8 mouse cellular contexts compared by ENCODE assay signal in genomic region chr4:124575269-124575954, GRCm38 (mm10). TPM values are rescaled to one million over a fixed set of nuclear protein-coding genes. Genes with fewer than 3 reads are reported as not detected.
DNase-seq lines count a peak whose midpoint lies in the region; ATAC-seq lines count a peak whose summit lies in the region.

No protein-coding gene starts in this region.

- no peak overlapping the region for H3K9ac ChIP-seq in lung, embryonic 15.5 days
- peak overlapping the region; percentile 68 for H3K9ac ChIP-seq in forebrain, embryonic 11.5 days (ENCODE audit: low read length)
- H3K9ac ChIP-seq in hindbrain, embryonic 14.5 days: peak overlapping the region; percentile 66
- peak overlapping the region; percentile 55 for H3K9ac ChIP-seq in limb, embryonic 15.5 days

- peak overlapping the region; percentile 82 for H3K4me2 ChIP-seq in lung, embryonic 15.5 days
- peak overlapping the region; percentile 94 for H3K4me2 ChIP-seq in forebrain, embryonic 11.5 days (ENCODE audit: low read depth, low read length, severe bottlenecking)
- H3K4me2 ChIP-seq in hindbrain, embryonic 14.5 days (replicated peaks): peak overlapping the region; percentile 97
- H3K4me2 ChIP-seq in limb, embryonic 15.5 days: peak overlapping the region; percentile 93

- peak overlapping the region; percentile 36 for H3K4me3 ChIP-seq in lung, embryonic 15.5 days
- peak overlapping the region; percentile 46 for H3K4me3 ChIP-seq in forebrain, embryonic 11.5 days (ENCODE audit: low read depth, low read length)
- H3K4me3 ChIP-seq in hindbrain, embryonic 14.5 days (replicated peaks; ENCODE audit: low read length): peak overlapping the region; percentile 46
- peak overlapping the region; percentile 44 for H3K4me3 ChIP-seq in limb, embryonic 15.5 days

- no peak for DNase-seq in lung, postnatal 25 days (ENCODE audit: low spot score)
- DNase-seq in forebrain, embryonic 11.5 days (ENCODE audit: low spot score): peak; percentile 66
- peak; percentile 46 for DNase-seq in hindbrain, embryonic 14.5 days (ENCODE audit: low spot score)
- DNase-seq in right cerebral cortex, postnatal 14 days: peak; percentile 61
- DNase-seq in ovary, postnatal 14 days (ENCODE audit: low spot score): no peak
- no peak for DNase-seq in T-cell, adult 2 months (ENCODE audit: low spot score)

- H3K4me1 ChIP-seq in lung, embryonic 15.5 days: peaks cover 14% of the 10 kb centered on the region
- H3K4me1 ChIP-seq in forebrain, embryonic 11.5 days (replicated peaks; ENCODE audit: control insufficient read depth, insufficient read depth, low read length): peaks cover 10% of the 10 kb centered on the region
- peaks cover 13% of the 10 kb centered on the region for H3K4me1 ChIP-seq in hindbrain, embryonic 14.5 days (replicated peaks; ENCODE audit: control insufficient read depth, insufficient read depth, low read length)
- peaks cover 38% of the 10 kb centered on the region for H3K4me1 ChIP-seq in limb, embryonic 15.5 days

- WGBS in lung, embryonic 15.5 days: 1% methylated on average over 61 of the region's 61 CpGs
- 1% methylated on average over 61 of the region's 61 CpGs for WGBS in forebrain, embryonic 11.5 days
- under 1% methylated on average over 61 of the region's 61 CpGs for WGBS in hindbrain, embryonic 14.5 days
- WGBS in limb, embryonic 15.5 days: under 1% methylated on average over 60 of the region's 61 CpGs

- H3K36me3 ChIP-seq in lung, embryonic 15.5 days: no peaks in the 10 kb centered on the region
- H3K36me3 ChIP-seq in forebrain, embryonic 11.5 days (ENCODE audit: control insufficient read depth, insufficient read depth, low read length): no peaks in the 10 kb centered on the region
- H3K36me3 ChIP-seq in hindbrain, embryonic 14.5 days (replicated peaks; ENCODE audit: control insufficient read depth, insufficient read depth): no peaks in the 10 kb centered on the region
- H3K36me3 ChIP-seq in limb, embryonic 15.5 days: no peaks in the 10 kb centered on the region

- H3K9me3 ChIP-seq in lung, embryonic 15.5 days: no peaks in the 10 kb centered on the region
- H3K9me3 ChIP-seq in forebrain, embryonic 11.5 days (ENCODE audit: control insufficient read depth, low read length): no peaks in the 10 kb centered on the region
- no peaks in the 10 kb centered on the region for H3K9me3 ChIP-seq in hindbrain, embryonic 14.5 days (ENCODE audit: control insufficient read depth, low read length)
- no peaks in the 10 kb centered on the region for H3K9me3 ChIP-seq in limb, embryonic 15.5 days

- H3K27me3 ChIP-seq in lung, embryonic 15.5 days: peaks cover 56% of the 10 kb centered on the region
- H3K27me3 ChIP-seq in forebrain, embryonic 11.5 days (ENCODE audit: control insufficient read depth, insufficient read depth, low read length): peaks cover 31% of the 10 kb centered on the region
- H3K27me3 ChIP-seq in hindbrain, embryonic 14.5 days (ENCODE audit: control insufficient read depth, insufficient read depth, low read length): peaks cover 51% of the 10 kb centered on the region
- peaks cover 59% of the 10 kb centered on the region for H3K27me3 ChIP-seq in limb, embryonic 15.5 days

- ATAC-seq in lung, embryonic 15.5 days (ENCODE audit: borderline replicate concordance, extremely low read depth, low FRiP score, low TSS enrichment): no peak
- ATAC-seq in forebrain, embryonic 11.5 days (replicated peaks; ENCODE audit: low FRiP score): 0 out of 2 replicates have a peak, but pooled peaks have one; percentile 18
- peak; percentile 72; the same call in 1 of the 2 replicates for ATAC-seq in hindbrain, embryonic 14.5 days (ENCODE audit: low FRiP score)
- ATAC-seq in limb, embryonic 15.5 days (ENCODE audit: insufficient number of reproducible peaks, low FRiP score, low TSS enrichment, low read depth): no peak

- H3K27ac ChIP-seq in lung, embryonic 15.5 days: no peak overlapping the region
- H3K27ac ChIP-seq in forebrain, embryonic 11.5 days (ENCODE audit: low read depth, low read length): no peak overlapping the region
- no peak overlapping the region for H3K27ac ChIP-seq in hindbrain, embryonic 14.5 days
- no peak overlapping the region for H3K27ac ChIP-seq in limb, embryonic 15.5 days

RNA-seq across cellular contexts. Expression of gene 3100002H09Rik, which starts 35.2 kb away (rescaled TPM):
- polyA plus RNA-seq in lung, embryonic 15.5 days (2015; fragmentation: Nextera tagmentation; extraction: Ambion mirVana): not detected in 2 replicates
- 0.67 TPM in 1 of 2 replicates, not detected in the other for polyA plus RNA-seq in forebrain, embryonic 11.5 days (2014; fragmentation: Nextera tagmentation; extraction: Ambion mirVana)
- not detected in 2 replicates for polyA plus RNA-seq in hindbrain, embryonic 14.5 days (2014; fragmentation: Nextera tagmentation; extraction: Ambion mirVana)
- not detected in 2 replicates for polyA plus RNA-seq in limb, embryonic 15.5 days (2015; fragmentation: Nextera tagmentation; extraction: Ambion mirVana)

Comparison
In these comparisons a context has a peak if more than half of its experiments do, and no peak if none do; other contexts are left out.
1. ATAC-seq: peak in forebrain, embryonic 11.5 days (single experiment) and hindbrain, embryonic 14.5 days (single experiment); none in lung, embryonic 15.5 days (single experiment) and limb, embryonic 15.5 days (single experiment).
2. DNase-seq: peak in forebrain, embryonic 11.5 days (single experiment), hindbrain, embryonic 14.5 days (single experiment) and right cerebral cortex, postnatal 14 days (single experiment); none in lung, postnatal 25 days (single experiment), ovary, postnatal 14 days (single experiment) and T-cell, adult 2 months (single experiment).
3. Peak in every context shown above with its lines, with median percentiles within 50 percentile points of each other: H3K4me2 ChIP-seq and H3K4me3 ChIP-seq.